In genomic region chr8:80922642-80923041, GRCm38 (mm10) we compare ENCODE assay signal across 9 mouse cellular contexts. TPM values are rescaled to one million over a fixed set of nuclear protein-coding genes. Genes with fewer than 3 reads are reported as not detected.
DNase-seq lines count a peak whose midpoint lies in the region; ATAC-seq and TF ChIP-seq lines count a peak whose summit lies in the region.
"Had no signal": no experiment of that assay in that cellular context is flagged by ENCODE, and none has a peak within 500 bp of the region (broad histone marks: within the 10 kb centered on the region; RNA-seq: fewer than 3 reads in every experiment).

No protein-coding gene starts in this region.

- no peak overlapping the region for H3K27ac ChIP-seq in heart, embryonic 11.5 days (ENCODE audit: low read depth, low read length)
- peak overlapping the region; percentile 43 for H3K27ac ChIP-seq in heart, adult 2 months
- H3K27ac ChIP-seq in kidney, embryonic 15.5 days = peak overlapping the region; percentile 75
- peak overlapping the region; percentile 88 for H3K27ac ChIP-seq in lung, embryonic 14.5 days (ENCODE audit: low read depth)
- H3K27ac ChIP-seq: liver, embryonic 15.5 days had no signal

- no peak overlapping the region for H3K4me2 ChIP-seq in heart, embryonic 11.5 days
- no peak overlapping the region for H3K4me2 ChIP-seq in kidney, embryonic 15.5 days
- no peak overlapping the region for H3K4me2 ChIP-seq in lung, embryonic 14.5 days
- H3K4me2 ChIP-seq: liver, embryonic 15.5 days had no signal

- ATAC-seq in heart, embryonic 11.5 days (replicated peaks; ENCODE audit: insufficient number of reproducible peaks, low FRiP score, low TSS enrichment) = no peak
- ATAC-seq in kidney, embryonic 15.5 days (replicated peaks; ENCODE audit: low FRiP score) = peak; percentile 76
- peak; percentile 98 for ATAC-seq in lung, embryonic 14.5 days (ENCODE audit: insufficient read depth)

- no peak overlapping the region for H3K9ac ChIP-seq in heart, embryonic 11.5 days (ENCODE audit: low read depth, low read length)
- no peak overlapping the region for H3K9ac ChIP-seq in heart, adult 2 months (ENCODE audit: low read depth, low read length)
- H3K9ac ChIP-seq in kidney, embryonic 15.5 days = no peak overlapping the region
- H3K9ac ChIP-seq in lung, embryonic 14.5 days = no peak overlapping the region
- H3K9ac ChIP-seq: liver, embryonic 15.5 days had no signal

- TF ChIP-seq POLR2A in heart, adult 2 months (IDR thresholded peaks at IDR 0.05; ENCODE audit: insufficient read depth, low read depth, low read length) = no peak

- WGBS in heart, embryonic 11.5 days (ENCODE audit: insufficient replicate concordance) = 50% methylated on average over 6 of the region's 6 CpGs
- 32% methylated on average over 6 of the region's 6 CpGs for WGBS in heart, adult 2 months
- 46% methylated on average over 6 of the region's 6 CpGs for WGBS in kidney, embryonic 15.5 days
- 26% methylated on average over 6 of the region's 6 CpGs for WGBS in lung, embryonic 14.5 days

- H3K4me1 ChIP-seq in heart, embryonic 11.5 days (ENCODE audit: control insufficient read depth, insufficient read depth, low read length) = no peaks in the 10 kb centered on the region
- peaks cover 5% of the 10 kb centered on the region for H3K4me1 ChIP-seq in heart, adult 2 months (ENCODE audit: control insufficient read depth, insufficient read depth, low read length)
- H3K4me1 ChIP-seq in kidney, embryonic 15.5 days = peaks cover 21% of the 10 kb centered on the region
- peaks cover 10% of the 10 kb centered on the region for H3K4me1 ChIP-seq in lung, embryonic 14.5 days (ENCODE audit: insufficient read depth)
- H3K4me1 ChIP-seq: liver, embryonic 15.5 days had no signal

- no peaks in the 10 kb centered on the region for H3K36me3 ChIP-seq in heart, embryonic 11.5 days (ENCODE audit: control insufficient read depth, insufficient read depth, low read length)
- H3K36me3 ChIP-seq in heart, adult 2 months (ENCODE audit: control insufficient read depth, insufficient read depth, low read length) = peaks cover 2% of the 10 kb centered on the region; the same call in 1 of the 2 replicates
- no peaks in the 10 kb centered on the region for H3K36me3 ChIP-seq in kidney, embryonic 15.5 days
- H3K36me3 ChIP-seq in lung, embryonic 14.5 days (ENCODE audit: insufficient read depth) = no peaks in the 10 kb centered on the region
- H3K36me3 ChIP-seq: liver, embryonic 15.5 days had no signal

- intact Hi-C loops in heart, adult 2 months (cut with DNase I) = no loop called here

- TF ChIP-seq EP300 in heart, adult 2 months (IDR thresholded peaks at IDR 0.05; ENCODE audit: insufficient read depth, low read depth, low read length) = 0 out of 2 replicates have a peak, but pooled peaks have one; percentile 34

- peak; percentile 83 to 89 for DNase-seq in heart, adult 18-20 months
- DNase-seq in cerebellum, adult 18-20 months = peak; percentile 41 to 45
- DNase-seq in heart, adult 2 months = peak; percentile 75 to 83
- DNase-seq in lung, embryonic 14.5 days = peak; percentile 99
- peak; percentile 22 to 25 for DNase-seq in right cerebral cortex, postnatal 36 days (ENCODE audit: low spot score in 2 of 2)
- no peak for DNase-seq in c-Kit-positive CD71-positive TER-119-positive erythroid progenitor cells, embryonic 14.5 days (ENCODE audit: low spot score)

- no peaks in the 10 kb centered on the region for H3K79me2 ChIP-seq in heart, adult 2 months (replicated peaks; ENCODE audit: control insufficient read depth, insufficient read depth, low read length)

- TF ChIP-seq CTCF in heart, adult 2 months (IDR thresholded peaks at IDR 0.05) = no peak
- TF ChIP-seq CTCF in lung, embryonic 14.5 days (IDR thresholded peaks at IDR 0.05; ENCODE audit: low read depth) = no peak

- H3K27me3 ChIP-seq in heart, embryonic 11.5 days (ENCODE audit: control insufficient read depth, insufficient read depth, low read length) = no peaks in the 10 kb centered on the region
- H3K27me3 ChIP-seq in heart, adult 2 months (ENCODE audit: control insufficient read depth, insufficient read depth, low read length) = no peaks in the 10 kb centered on the region
- H3K27me3 ChIP-seq in kidney, embryonic 15.5 days = no peaks in the 10 kb centered on the region
- H3K27me3 ChIP-seq in lung, embryonic 14.5 days (ENCODE audit: insufficient read depth, low read length) = no peaks in the 10 kb centered on the region
- H3K27me3 ChIP-seq: liver, embryonic 15.5 days had no signal

- H3K9me3 ChIP-seq in heart, embryonic 11.5 days (replicated peaks; ENCODE audit: control insufficient read depth, low read length) = no peaks in the 10 kb centered on the region
- no peaks in the 10 kb centered on the region for H3K9me3 ChIP-seq in kidney, embryonic 15.5 days (replicated peaks)
- no peaks in the 10 kb centered on the region for H3K9me3 ChIP-seq in lung, embryonic 14.5 days (ENCODE audit: low read depth, low read length)
- H3K9me3 ChIP-seq: liver, embryonic 15.5 days had no signal

- no peak overlapping the region for H3K4me3 ChIP-seq in heart, embryonic 11.5 days (ENCODE audit: low read depth, low read length)
- no peak overlapping the region for H3K4me3 ChIP-seq in heart, adult 2 months
- H3K4me3 ChIP-seq in kidney, embryonic 15.5 days (replicated peaks) = no peak overlapping the region
- no peak overlapping the region for H3K4me3 ChIP-seq in lung, embryonic 14.5 days (ENCODE audit: low read depth, low read length)
- H3K4me3 ChIP-seq: liver, embryonic 15.5 days had no signal

RNA-seq across cellular contexts. Expression of gene Gab1, which starts 42.3 kb away (rescaled TPM):
- 10 to 100 TPM; 30.2 to 35.5 TPM for total RNA-seq in heart, adult 18-20 months (2021)
- 35.0 and 41.4 TPM in 2 replicates for polyA plus RNA-seq in heart, embryonic 11.5 days (2014; fragmentation: Nextera tagmentation; extraction: Ambion mirVana)
- 10 to 100 TPM; 38.3 to 40.2 TPM for total RNA-seq in heart, adult 2 months (2021)
- polyA plus RNA-seq in heart, adult 2 months (2012; rRNA removed) = 32.6 and 55.3 TPM in 2 replicates
- polyA plus RNA-seq in kidney, embryonic 15.5 days (2015; fragmentation: Nextera tagmentation; extraction: Ambion mirVana) = 16.4 and 16.8 TPM in 2 replicates
- 36.2 and 37.8 TPM in 2 replicates for polyA plus RNA-seq in lung, embryonic 14.5 days (2014; fragmentation: Nextera tagmentation; extraction: Ambion mirVana)
